Mouse (Mus musculus): Measurements from ENCODE around the gene Pola1. TPM values are rescaled to one million over a fixed set of nuclear protein-coding genes. Genes with fewer than 3 reads are reported as not detected.
"Not testable (repeated sequence)": the region's sequence is repeated elsewhere in the genome, so short reads cannot be mapped to it uniquely, and the experiment has no call there.

The Pola1 gene
- total RNA-seq, 2 experiments from 2014 or later = 2.1 to 2.2 TPM

- no peak for DNase-seq
- H3K4me3 ChIP-seq = no peak overlapping the region
- no peak overlapping the region for H3K27ac ChIP-seq
- no peak for TF ChIP-seq CTCF (IDR thresholded peaks at IDR 0.05)
- intact Hi-C loops (cut with DNase I) = no loop called here
Observed at GRCm38 (mm10) chrX:93634861-93635375, 3.0 kb upstream of the Pola1 start.

- H3K4me3 ChIP-seq = no peak overlapping the region
- intact Hi-C loops (cut with DNase I) = no loop called here
- no peak for TF ChIP-seq CTCF (IDR thresholded peaks at IDR 0.05)
Observed at GRCm38 (mm10) chrX:93630256-93630655, 1.7 kb downstream of the Pola1 start.

GRCm38 (mm10) chrX:93602214-93602613 is 29.7 kb downstream of the Pola1 start:
- intact Hi-C loops (cut with DNase I) = no loop called here
- no peak overlapping the region for H3K4me3 ChIP-seq

More at GRCm38 (mm10) chrX:93630256-93630655, 1.7 kb downstream of the Pola1 start:
- H3K27ac ChIP-seq = no peak overlapping the region
- no peak for DNase-seq

GRCm38 (mm10) chrX:93594283-93594682 is 37.7 kb downstream of the Pola1 start:
- intact Hi-C loops (cut with DNase I) = no loop called here
- DNase-seq = no peak
- H3K27ac ChIP-seq = no peak overlapping the region
- H3K4me3 ChIP-seq = no peak overlapping the region
- TF ChIP-seq CTCF (IDR thresholded peaks at IDR 0.05) = no peak

More at GRCm38 (mm10) chrX:93602214-93602613, 29.7 kb downstream of the Pola1 start:
- no peak overlapping the region for H3K27ac ChIP-seq
- DNase-seq = no peak
- TF ChIP-seq CTCF (IDR thresholded peaks at IDR 0.05) = no peak

- DNase-seq = no peak
- no peak overlapping the region for H3K27ac ChIP-seq
- TF ChIP-seq CTCF (IDR thresholded peaks at IDR 0.05) = no peak
- no peak overlapping the region for H3K4me3 ChIP-seq
- intact Hi-C loops (cut with DNase I) = no loop called here
Observed at GRCm38 (mm10) chrX:93580931-93581330, 51.0 kb downstream of the Pola1 start.

- H3K4me3 ChIP-seq = no peak overlapping the region
- no peak overlapping the region for H3K27ac ChIP-seq
- TF ChIP-seq CTCF (IDR thresholded peaks at IDR 0.05) = peak; percentile 51
- DNase-seq = no peak
- intact Hi-C loops (cut with DNase I) = loop anchor here (5.0 kb wide), 1 partner anchor 485 kb away; no protein-coding TSS in a partner anchor
Observed at GRCm38 (mm10) chrX:93557171-93557570, 74.8 kb downstream of the Pola1 start.

- TF ChIP-seq CTCF (IDR thresholded peaks at IDR 0.05) = no peak
- intact Hi-C loops (cut with DNase I) = no loop called here
- no peak for DNase-seq
- no peak overlapping the region for H3K4me3 ChIP-seq
- no peak overlapping the region for H3K27ac ChIP-seq
Observed at GRCm38 (mm10) chrX:93539779-93540178, 92.2 kb downstream of the Pola1 start.

- intact Hi-C loops (cut with DNase I) = no loop called here
- DNase-seq = no peak
- no peak overlapping the region for H3K27ac ChIP-seq
- no peak for TF ChIP-seq CTCF (IDR thresholded peaks at IDR 0.05)
- no peak overlapping the region for H3K4me3 ChIP-seq
Observed at GRCm38 (mm10) chrX:93502865-93503353, 129.0 kb downstream of the Pola1 start.

- no peak for TF ChIP-seq CTCF (IDR thresholded peaks at IDR 0.05)
Observed at GRCm38 (mm10) chrX:93497597-93497996, 134.4 kb downstream of the Pola1 start.

GRCm38 (mm10) chrX:93465711-93466110 is 166.2 kb downstream of the Pola1 start:
- DNase-seq = no peak
- TF ChIP-seq CTCF (IDR thresholded peaks at IDR 0.05) = peak; percentile 56
- H3K27ac ChIP-seq = no peak overlapping the region
- no peak overlapping the region for H3K4me3 ChIP-seq
- intact Hi-C loops (cut with DNase I) = loop anchor here (2.0 to 10.0 kb wide), 2 partner anchors 181 to 395 kb away; partner anchors contain the start of gene Arx

More at GRCm38 (mm10) chrX:93497597-93497996, 134.4 kb downstream of the Pola1 start:
- DNase-seq = no peak
- Histone ChIP-seq H3K4me3 (no peak overlapping the region), H3K27ac (no peak overlapping the region)
- intact Hi-C loops (cut with DNase I) = no loop called here

GRCm38 (mm10) chrX:93429738-93430260 is 202.2 kb downstream of the Pola1 start:
- TF ChIP-seq CTCF (IDR thresholded peaks at IDR 0.05) = no peak
- no peak overlapping the region for H3K27ac ChIP-seq
- no peak for DNase-seq
- intact Hi-C loops (cut with DNase I) = no loop called here
- H3K4me3 ChIP-seq = no peak overlapping the region

GRCm38 (mm10) chrX:93428956-93429737 is 202.8 kb downstream of the Pola1 start:
- DNase-seq = no peak
- no peak for TF ChIP-seq CTCF (IDR thresholded peaks at IDR 0.05)
- intact Hi-C loops (cut with DNase I) = no loop called here
- Histone ChIP-seq H3K4me3 (no peak overlapping the region), H3K27ac (no peak overlapping the region)

GRCm38 (mm10) chrX:93400871-93401270 is 231.1 kb downstream of the Pola1 start:
- H3K27ac ChIP-seq; H3K4me3 ChIP-seq; intact Hi-C loops (cut with DNase I); DNase-seq: not testable (repeated sequence)

Measured in gastrocnemius, adult 2 months (tissue).